31 mouse cellular contexts compared by ENCODE assay signal in the genomic region with DNA sequence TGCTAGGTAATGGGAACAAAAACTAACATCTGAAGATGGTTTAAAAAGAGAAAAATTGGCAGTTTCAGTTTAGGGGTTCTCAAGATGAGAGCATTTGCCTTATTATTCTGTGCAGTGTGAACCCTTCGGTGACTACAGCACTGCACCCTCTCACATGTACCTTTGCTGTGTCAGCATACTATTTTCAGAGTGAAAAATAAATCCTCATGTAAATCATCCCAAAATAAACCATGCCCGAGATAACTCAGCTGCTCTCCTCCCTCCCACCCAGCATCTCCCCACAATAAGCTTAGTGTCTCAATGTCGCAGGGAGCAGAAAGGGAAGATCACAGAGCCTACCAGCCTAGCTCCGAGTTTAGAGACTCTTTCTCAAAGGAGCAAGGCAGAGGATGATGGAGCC.
"Had no signal": no experiment of that assay in that cellular context is flagged by ENCODE, and none has a peak within 500 bp of the region (broad histone marks: within the 10 kb centered on the region; RNA-seq: fewer than 3 reads in every experiment).

No protein-coding gene starts in this region.

- H3K4me2 ChIP-seq: limb, embryonic 12.5 days; limb, embryonic 13.5 days; limb, embryonic 15.5 days; liver, embryonic 11.5 days; liver, embryonic 12.5 days; liver, embryonic 13.5 days; liver, embryonic 15.5 days; lung, embryonic 14.5 days; lung, embryonic 15.5 days; midbrain, embryonic 11.5 days; midbrain, embryonic 12.5 days; midbrain, embryonic 13.5 days; midbrain, embryonic 15.5 days had no signal

- DNase-seq: left cerebral cortex, postnatal 4 days; liver; liver, embryonic 13.5 days; liver, postnatal 0 days; lung, adult 18-20 months; lung, adult 2 months; lung, embryonic 14.5 days; lung, postnatal 10 days; lung, postnatal 14 days; lung, postnatal 36 days; lung, postnatal 4 days; midbrain, embryonic 14.5 days had no signal

- ATAC-seq: liver, embryonic 12.5 days; liver, postnatal 0 days; lung, postnatal 0 days; midbrain, embryonic 13.5 days; midbrain, embryonic 15.5 days; midbrain, embryonic 16.5 days had no signal

- H3K9ac ChIP-seq: limb, embryonic 12.5 days; limb, embryonic 13.5 days; limb, embryonic 15.5 days; liver, embryonic 12.5 days; liver, embryonic 13.5 days; liver, embryonic 14.5 days; liver, embryonic 15.5 days; liver, postnatal 0 days; lung, embryonic 14.5 days; lung, embryonic 15.5 days; midbrain, embryonic 12.5 days; midbrain, embryonic 13.5 days; midbrain, embryonic 15.5 days had no signal

- H3K4me1 ChIP-seq: limb, embryonic 10.5 days; limb, embryonic 12.5 days; limb, embryonic 13.5 days; limb, embryonic 15.5 days; liver, embryonic 12.5 days; liver, embryonic 13.5 days; liver, embryonic 15.5 days; lung, embryonic 15.5 days; megakaryocyte, embryonic 14.5 days; midbrain, embryonic 10.5 days; midbrain, embryonic 12.5 days; midbrain, embryonic 13.5 days; midbrain, embryonic 15.5 days had no signal

- H3K9me3 ChIP-seq: limb, embryonic 10.5 days; limb, embryonic 12.5 days; limb, embryonic 15.5 days; liver, embryonic 12.5 days; liver, embryonic 15.5 days; lung, embryonic 15.5 days; midbrain, embryonic 15.5 days had no signal

- H3K4me3 ChIP-seq: limb, embryonic 10.5 days; limb, embryonic 12.5 days; limb, embryonic 13.5 days; limb, embryonic 15.5 days; liver, embryonic 12.5 days; liver, embryonic 13.5 days; liver, embryonic 15.5 days; lung, embryonic 15.5 days; megakaryocyte, embryonic 14.5 days; midbrain, embryonic 10.5 days; midbrain, embryonic 12.5 days; midbrain, embryonic 13.5 days; midbrain, embryonic 15.5 days; myocyte had no signal

- H3K36me3 ChIP-seq: limb, embryonic 10.5 days; limb, embryonic 12.5 days; limb, embryonic 13.5 days; limb, embryonic 15.5 days; liver, embryonic 12.5 days; liver, embryonic 13.5 days; liver, embryonic 15.5 days; lung, embryonic 15.5 days; midbrain, embryonic 10.5 days; midbrain, embryonic 12.5 days; midbrain, embryonic 13.5 days; midbrain, embryonic 15.5 days had no signal

- H3K27ac ChIP-seq: limb, embryonic 10.5 days; limb, embryonic 12.5 days; limb, embryonic 13.5 days; limb, embryonic 15.5 days; liver, embryonic 12.5 days; liver, embryonic 13.5 days; liver, embryonic 14.5 days; liver, embryonic 15.5 days; lung, embryonic 15.5 days; macrophage; midbrain, embryonic 10.5 days; midbrain, embryonic 12.5 days; midbrain, embryonic 13.5 days; midbrain, embryonic 15.5 days had no signal

- H3K27me3 ChIP-seq: limb, embryonic 12.5 days; limb, embryonic 13.5 days; limb, embryonic 15.5 days; liver, embryonic 12.5 days; liver, embryonic 13.5 days; liver, embryonic 15.5 days; lung, embryonic 15.5 days; midbrain, embryonic 12.5 days; midbrain, embryonic 13.5 days; midbrain, embryonic 15.5 days had no signal
